Mouse (Mus musculus) heart, adult 9 months (tissue): ENCODE measurements around the gene Bloc1s6.
A peak's percentile ranks its signal among the peaks of the same experiment; 100 is the strongest.

Source experiments
- DNase-seq, 2 experiments: peaks; one replicate each; pipeline ENCODE4 v3.0.0; 2022; ENCODE audit warnings: low spot score in 2 of 2

Bloc1s6 gene

DNA sequence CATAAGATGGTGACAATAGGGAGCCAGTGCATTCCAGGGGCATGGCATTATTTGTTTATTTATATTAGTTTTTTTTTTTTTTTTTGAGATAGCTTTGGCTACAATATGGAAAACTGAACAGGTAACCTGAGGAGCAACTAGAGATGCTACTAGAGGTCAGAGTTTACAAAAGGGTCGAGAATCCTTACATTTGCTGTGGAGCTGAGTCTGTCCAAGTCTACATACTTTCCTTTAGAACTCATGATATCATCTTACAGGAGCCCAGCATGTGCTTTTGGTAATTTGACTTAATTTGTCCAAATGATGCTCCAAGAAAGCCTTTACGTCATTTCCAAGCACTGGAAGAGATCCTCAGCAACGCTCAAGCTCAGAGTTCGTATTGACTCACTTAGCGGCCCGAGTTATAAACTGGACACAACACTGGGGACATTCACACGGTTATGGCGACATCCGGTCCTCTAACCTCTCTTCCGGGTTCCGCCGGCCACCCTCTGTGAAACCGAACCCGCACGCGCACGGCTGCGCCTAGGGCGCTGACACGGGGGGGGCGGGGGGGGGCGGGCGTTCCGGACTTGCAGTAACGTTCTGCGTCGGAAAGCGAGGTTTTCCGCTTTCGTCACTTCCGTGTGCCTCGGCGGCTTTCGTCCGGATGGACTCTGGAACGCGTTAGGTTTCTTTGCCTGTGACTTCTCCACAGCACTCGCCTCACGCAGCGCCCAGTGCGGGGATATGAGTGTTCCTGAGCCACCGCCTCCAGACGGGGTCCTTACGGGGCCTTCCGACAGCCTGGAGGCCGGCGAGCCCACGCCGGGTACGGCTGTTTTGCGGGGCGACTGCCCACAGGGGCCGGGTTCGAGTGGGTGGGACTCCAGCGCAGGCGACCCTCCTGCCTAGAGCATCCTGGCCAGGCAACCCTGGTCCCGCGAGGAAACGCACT, at the start of gene Bloc1s6:
TSS of gene Bloc1s6 (plus strand) at position 610 of the 937 bp plus-strand sequence.
- DNase-seq = peak; percentile 77 to 90

DNA sequence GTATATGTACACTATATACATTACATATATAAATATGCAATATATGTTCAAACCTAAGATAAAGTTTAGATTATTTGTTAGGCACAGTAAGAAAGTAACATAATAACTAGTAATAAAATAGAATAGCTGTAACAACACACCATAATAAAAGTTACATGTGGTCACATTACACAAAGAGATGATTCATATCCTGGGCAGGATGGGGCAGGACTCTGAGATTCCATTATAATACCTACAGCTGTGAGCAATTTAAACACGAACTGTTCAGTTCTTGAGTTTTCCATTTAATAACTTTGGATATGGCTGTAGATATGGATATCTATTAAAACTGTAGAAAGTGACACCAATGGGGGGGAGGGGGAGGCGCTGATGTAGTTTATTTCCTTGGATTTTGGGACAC, 40.8 kb upstream of the Bloc1s6 start:
- DNase-seq = no peak

DNA sequence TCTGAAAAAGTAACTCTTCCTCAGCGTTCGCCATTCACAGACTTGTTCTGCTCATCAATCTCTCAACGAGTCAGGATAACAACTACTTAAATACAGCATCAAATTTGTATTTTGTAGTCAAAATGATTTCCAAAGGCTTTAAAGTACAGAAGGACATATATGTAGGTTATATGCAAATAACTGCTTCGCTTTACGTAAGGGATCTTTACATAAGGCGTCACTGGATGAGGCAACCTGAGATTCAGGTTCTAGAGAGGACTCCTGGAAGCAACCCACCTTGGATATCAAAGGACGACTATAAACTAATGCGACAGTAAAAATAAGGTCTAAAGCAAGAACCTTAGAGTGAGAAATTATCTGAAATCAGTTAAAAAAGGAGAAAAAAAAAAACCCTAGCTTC, 37.3 kb upstream of the Bloc1s6 start:
- no peak for DNase-seq

DNA sequence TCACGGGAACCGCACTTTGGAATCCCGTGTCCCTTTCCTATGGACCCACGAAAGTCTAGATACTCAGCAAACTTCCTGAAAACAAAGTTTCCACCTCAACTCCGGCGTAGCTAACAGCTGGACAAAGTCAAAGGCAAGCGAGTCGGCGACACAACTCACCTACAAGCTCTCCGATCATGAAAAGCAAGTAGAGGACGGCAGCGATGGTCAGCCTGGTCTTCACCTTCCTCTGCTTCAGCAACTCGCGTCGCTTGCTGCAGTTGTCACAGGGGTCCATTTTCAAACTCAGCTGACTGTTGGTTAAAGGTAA, 36.5 kb upstream of the Bloc1s6 start:
- peak; percentile 16 to 37 for DNase-seq

GRCm38 (mm10) chr2:122702181-122703036, 35.9 kb upstream of the Bloc1s6 start, which contains the start of gene Slc30a4:
Gene Slc30a4 (minus strand): TSS chr2:122702663.
- peak; percentile 74 to 79 for DNase-seq

DNA sequence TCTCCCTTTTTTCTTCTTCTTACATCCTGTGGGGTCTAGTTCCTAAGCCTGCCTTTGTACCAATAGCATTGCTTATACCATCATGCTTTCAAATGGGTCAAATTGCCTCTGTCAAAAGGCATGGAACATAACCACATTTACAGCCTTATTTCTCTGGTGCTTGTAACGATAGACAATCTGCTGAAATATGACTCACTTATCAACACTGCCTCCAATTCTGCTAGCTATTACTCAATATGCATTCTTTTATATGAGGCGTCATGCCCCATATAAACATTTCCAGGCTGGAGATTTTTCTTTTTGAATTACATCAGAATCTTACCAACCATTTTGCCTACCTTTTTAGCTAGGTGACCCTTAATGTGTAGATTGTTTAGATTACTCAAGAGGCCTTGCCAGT, 33.7 kb upstream of the Bloc1s6 start:
- no peak for DNase-seq

DNA sequence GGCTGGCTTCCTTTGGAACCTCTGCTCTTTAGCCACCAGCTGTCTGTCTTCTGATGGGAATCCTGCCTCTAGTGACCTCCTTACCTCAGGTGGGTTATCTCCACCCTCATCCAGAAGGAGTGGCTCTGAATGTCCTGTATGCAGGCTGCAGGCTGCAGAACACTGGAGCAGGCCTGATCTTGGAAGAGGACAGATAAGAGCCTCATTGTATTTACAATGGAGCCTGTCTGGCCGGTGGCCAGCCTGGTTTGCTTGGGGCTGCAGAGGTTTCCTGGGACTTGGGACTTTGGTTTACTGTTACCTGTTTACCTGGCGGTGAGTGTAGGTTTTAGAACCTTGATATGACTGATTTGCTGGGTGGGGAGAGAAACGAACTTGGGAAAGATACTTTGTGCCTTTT, 30.2 kb upstream of the Bloc1s6 start:
- DNase-seq = no peak

DNA sequence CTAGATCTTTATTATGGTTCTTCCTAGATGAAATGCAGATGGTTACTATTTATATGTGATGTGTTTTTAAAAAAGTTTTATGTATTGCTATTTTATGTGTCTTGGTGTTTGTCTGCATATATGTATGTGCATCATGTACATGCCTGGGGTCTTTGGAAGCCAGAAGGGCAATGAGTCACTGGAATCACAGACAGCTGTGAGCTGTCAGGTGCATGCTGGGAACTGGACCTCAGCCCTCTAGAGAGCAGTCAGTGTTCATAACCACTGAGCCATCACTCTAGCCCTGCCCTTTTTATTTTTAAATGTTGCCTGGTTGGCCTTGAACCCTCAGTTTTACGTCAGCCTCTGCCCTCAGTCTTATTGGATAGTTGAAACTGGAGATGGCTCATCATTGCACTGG, 29.1 kb upstream of the Bloc1s6 start:
- DNase-seq = no peak

DNA sequence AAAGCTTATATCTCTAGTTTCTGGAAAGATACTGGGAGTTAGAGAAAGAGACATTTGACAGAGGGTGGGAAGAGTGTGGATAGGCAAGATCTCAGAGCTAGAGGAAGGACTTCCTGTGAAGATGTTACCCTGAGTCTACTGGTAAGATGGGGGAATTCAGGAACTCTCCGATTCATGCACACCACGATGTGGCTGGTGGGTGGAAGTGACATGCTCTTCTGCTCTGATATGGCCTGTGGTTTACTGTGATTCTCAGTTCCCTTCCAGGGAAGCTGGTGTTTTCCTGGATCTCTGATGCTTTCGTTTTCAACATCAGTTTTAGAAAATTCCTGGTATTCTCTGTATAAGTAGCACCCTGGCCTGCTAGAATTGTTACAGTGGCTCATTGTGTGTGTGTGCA, 26.4 kb upstream of the Bloc1s6 start:
- no peak for DNase-seq

GRCm38 (mm10) chr2:122712848-122713247, 25.5 kb upstream of the Bloc1s6 start:
- DNase-seq = no peak

DNA sequence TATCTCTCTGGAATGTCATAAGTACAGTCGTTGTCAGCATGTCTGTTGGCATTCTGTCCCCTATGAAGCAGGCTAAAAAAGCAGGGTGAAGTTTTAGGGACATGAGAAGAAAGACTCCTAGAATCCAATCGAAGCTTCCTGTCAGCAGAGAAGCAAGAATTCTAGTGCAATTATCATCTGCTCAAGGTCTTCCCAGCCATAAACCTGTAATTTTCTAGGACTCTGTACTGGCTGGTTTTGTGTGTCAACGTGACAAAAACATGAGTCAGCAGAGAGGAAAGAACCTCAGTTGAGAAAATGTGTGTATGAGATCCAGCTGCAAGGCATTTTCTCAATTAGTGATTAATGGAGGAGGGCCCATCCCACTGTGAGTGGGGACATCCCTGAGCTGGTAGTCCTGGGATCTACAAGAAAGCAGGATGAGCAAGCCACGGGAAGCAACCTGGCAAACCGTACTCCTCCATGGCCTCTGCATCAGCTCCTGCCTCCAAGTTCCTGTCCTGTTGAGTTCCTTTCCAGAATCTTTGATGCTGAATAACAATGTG, 23.1 kb upstream of the Bloc1s6 start:
- no peak for DNase-seq

DNA sequence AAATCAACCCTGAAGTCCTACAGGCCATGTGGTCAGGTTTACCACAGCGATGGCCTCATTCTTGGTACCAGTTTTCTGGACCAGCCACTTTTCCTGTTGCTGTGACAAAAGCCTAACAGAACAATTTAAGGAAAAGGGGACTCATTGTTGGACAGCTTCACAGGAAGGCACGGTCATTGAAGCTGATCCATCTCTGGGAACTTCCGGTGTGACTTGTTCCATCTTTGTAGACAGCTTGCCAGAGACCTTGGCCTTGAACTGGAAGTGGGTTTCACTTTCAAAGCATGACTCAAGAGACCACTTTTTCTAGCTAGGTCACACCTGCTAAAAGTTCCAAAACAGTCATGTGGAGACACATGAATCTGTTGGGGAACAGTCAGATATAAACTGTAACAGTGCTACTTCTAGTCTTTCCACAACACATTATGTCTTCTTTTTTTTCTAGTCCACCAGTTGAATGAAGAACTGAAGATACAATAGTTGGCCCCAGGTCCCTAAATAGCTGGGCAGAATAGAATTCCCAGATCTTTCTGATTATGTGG, 21.9 kb upstream of the Bloc1s6 start:
- no peak for DNase-seq

DNA sequence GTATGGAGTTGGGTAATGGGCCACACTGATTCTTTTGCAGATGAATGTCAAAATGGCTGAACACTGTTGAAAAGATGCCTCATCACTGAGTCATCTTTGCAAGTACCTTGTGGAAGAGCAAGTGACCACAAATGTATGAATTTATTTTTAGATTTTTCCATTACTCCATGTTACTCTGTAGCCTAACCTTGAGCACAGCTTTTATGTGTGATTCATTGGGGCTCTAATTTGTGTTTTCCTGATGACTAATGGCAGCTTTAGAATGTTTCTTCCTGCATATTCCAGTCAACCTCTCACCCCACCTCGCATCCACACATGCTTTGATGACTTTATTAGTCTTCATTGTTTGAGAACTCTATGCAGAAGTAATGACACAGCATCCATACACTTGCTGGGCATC, 19.1 kb upstream of the Bloc1s6 start:
- no peak for DNase-seq

DNA sequence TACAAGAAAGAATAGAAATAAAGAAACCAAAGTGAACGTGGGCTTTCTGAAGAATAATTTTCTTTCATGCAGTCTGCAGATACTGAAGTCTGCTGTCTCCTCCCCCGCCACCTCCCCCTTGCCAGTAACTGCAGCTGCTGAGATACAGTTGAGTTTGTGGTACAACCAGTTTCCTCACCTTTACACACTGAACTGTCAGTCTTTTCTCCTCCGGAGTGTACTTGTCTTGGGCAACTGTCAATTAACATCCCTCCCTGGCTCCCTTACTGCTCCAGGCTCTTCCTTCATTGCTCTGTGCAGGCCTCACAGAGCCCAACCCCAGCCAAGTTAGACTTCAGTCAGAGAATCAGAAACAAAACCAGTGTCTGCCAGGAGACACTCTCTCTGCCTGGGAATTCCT, 17.7 kb upstream of the Bloc1s6 start:
- no peak for DNase-seq

DNA sequence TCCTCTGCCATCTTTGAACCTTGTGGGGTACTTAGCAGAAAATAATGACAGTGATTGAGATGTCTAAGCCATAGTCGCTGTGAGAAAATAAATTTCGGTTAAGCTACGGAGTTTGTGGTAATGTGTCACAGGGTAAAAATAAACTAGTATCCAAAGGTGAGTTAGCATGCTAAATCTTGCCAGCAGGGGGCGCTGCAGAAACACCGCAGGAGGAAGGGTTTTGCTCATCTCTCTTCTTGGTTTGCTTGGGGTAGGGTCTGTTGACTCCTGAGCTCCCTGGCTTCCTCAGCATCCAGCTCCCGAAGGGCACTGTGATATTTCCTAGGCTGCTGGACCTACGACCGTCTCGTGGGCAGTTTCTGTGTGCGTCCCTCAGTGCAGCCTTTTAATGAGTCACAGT, 12.7 kb upstream of the Bloc1s6 start:
- no peak for DNase-seq

DNA sequence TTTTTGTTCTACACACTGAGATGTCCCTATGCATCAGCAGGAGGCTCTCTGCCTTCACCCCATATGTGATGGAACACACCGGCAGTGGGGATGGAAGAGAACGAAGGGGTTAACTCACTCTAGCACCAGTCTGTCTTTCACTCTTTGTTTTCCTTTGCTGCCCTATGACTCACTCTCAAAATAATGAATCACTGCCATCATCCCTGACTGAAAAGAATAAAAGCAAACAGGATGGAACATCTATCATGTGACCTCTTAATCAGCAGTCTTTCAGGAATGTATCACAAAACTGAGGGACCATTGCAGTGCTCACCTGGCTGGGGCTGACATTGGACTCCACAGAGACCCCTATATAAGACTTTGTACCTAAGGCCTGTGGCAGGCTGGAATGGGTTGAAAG, 6.8 kb upstream of the Bloc1s6 start:
- no peak for DNase-seq

- no peak for DNase-seq
These were observed 720 bp downstream of the Bloc1s6 start for GRCm38 (mm10) chr2:122739023-122739422.

- DNase-seq = peak; percentile 11 to 35
These were observed 8.2 kb downstream of the Bloc1s6 start for GRCm38 (mm10) chr2:122746461-122746860.

GRCm38 (mm10) chr2:122753739-122754343, 15.5 kb downstream of the Bloc1s6 start:
- DNase-seq = peak in 1 of 2 experiments; percentile 43

GRCm38 (mm10) chr2:122759791-122760190, 21.5 kb downstream of the Bloc1s6 start:
- DNase-seq = no peak

- DNase-seq = no peak
These were observed 24.7 kb downstream of the Bloc1s6 start for GRCm38 (mm10) chr2:122762991-122763390.

- DNase-seq = no peak
These were observed 26.2 kb downstream of the Bloc1s6 start for GRCm38 (mm10) chr2:122764526-122764925.
